Mouse (Mus musculus): ENCODE measurements around the gene Lrrc57. TPM values are rescaled to one million over a fixed set of nuclear protein-coding genes. Genes with fewer than 3 reads are reported as not detected.
A peak's percentile ranks its signal among the peaks of the same experiment; 100 is the strongest.
"Not testable (repeated sequence)": the region's sequence is repeated elsewhere in the genome, so short reads cannot be mapped to it uniquely, and the experiment has no call there.

Gene Lrrc57
- polyA plus RNA-seq, 2 experiments: 18.4 to 19.4 TPM

GRCm38 (mm10) chr2:120566886-120567797 is 42.2 kb downstream of the Lrrc57 start, which contains the start of gene Snap23:
Snap23 (plus strand) TSS chr2:120567671.
- DNase-seq (ENCODE audit: low spot score) (peak; percentile 96), ATAC-seq (ENCODE audit: low FRiP score, low read depth) (peak; percentile 93)
- under 1% methylated on average over 42 of the region's 42 CpGs for WGBS
- H3K4me2 ChIP-seq (replicated peaks; ENCODE audit: low read depth, low read length, severe bottlenecking): peak within 1 kb of the TSS; percentile 73
- H3K27ac ChIP-seq (replicated peaks; ENCODE audit: low read depth, low read length): peak within 1 kb of the TSS; percentile 86
- H3K9ac ChIP-seq (ENCODE audit: low read depth, low read length, severe bottlenecking): peak within 1 kb of the TSS; percentile 67
- H3K4me3 ChIP-seq (replicated peaks; ENCODE audit: low read length): peak within 1 kb of the TSS; percentile 58
- H3K9me3 ChIP-seq (ENCODE audit: control insufficient read depth, low read length): no peaks in the 10 kb centered on the region
- H3K4me1 ChIP-seq (ENCODE audit: control insufficient read depth, insufficient read depth, low read length): peaks cover 15% of the 10 kb centered on the region
- peaks cover 9% of the 10 kb centered on the region; the same call in 1 of the 2 replicates for H3K36me3 ChIP-seq (ENCODE audit: control insufficient read depth, insufficient read depth, low read length)
- TF ChIP-seq POLR2A (IDR thresholded peaks at IDR 0.05; ENCODE audit: borderline replicate concordance, extremely low read depth, insufficient read depth, insufficient read length): peak; percentile 78; the same call in 1 of the 2 replicates
- H3K27me3 ChIP-seq (ENCODE audit: control insufficient read depth, insufficient read depth, low read length): no peaks in the 10 kb centered on the region

- DNase-seq (ENCODE audit: low spot score) (no peak), ATAC-seq (ENCODE audit: low FRiP score, low read depth) (no peak)
- H3K4me3 ChIP-seq (replicated peaks; ENCODE audit: low read length): no peak overlapping the region
- H3K27me3 ChIP-seq (ENCODE audit: control insufficient read depth, insufficient read depth, low read length): no peaks in the 10 kb centered on the region
- no peaks in the 10 kb centered on the region for H3K36me3 ChIP-seq (ENCODE audit: control insufficient read depth, insufficient read depth, low read length)
- H3K4me1 ChIP-seq (ENCODE audit: control insufficient read depth, insufficient read depth, low read length): peaks cover 15% of the 10 kb centered on the region
- no peak overlapping the region for H3K27ac ChIP-seq (replicated peaks; ENCODE audit: low read depth, low read length)
- TF ChIP-seq POLR2A (IDR thresholded peaks at IDR 0.05; ENCODE audit: borderline replicate concordance, extremely low read depth, insufficient read depth, insufficient read length): no peak
- H3K9me3 ChIP-seq (ENCODE audit: control insufficient read depth, low read length): no peaks in the 10 kb centered on the region
- H3K4me2 ChIP-seq (replicated peaks; ENCODE audit: low read depth, low read length, severe bottlenecking): no peak overlapping the region
- no peak overlapping the region for H3K9ac ChIP-seq (ENCODE audit: low read depth, low read length, severe bottlenecking)
- 90% methylated on average over 2 of the region's 2 CpGs for WGBS
These were observed 44.0 kb downstream of the Lrrc57 start for GRCm38 (mm10) chr2:120565363-120565762.

- WGBS: 92% methylated on average over 4 of the region's 4 CpGs
- peaks cover 15% of the 10 kb centered on the region for H3K4me1 ChIP-seq (ENCODE audit: control insufficient read depth, insufficient read depth, low read length)
- H3K4me2 ChIP-seq (replicated peaks; ENCODE audit: low read depth, low read length, severe bottlenecking); H3K36me3 ChIP-seq (ENCODE audit: control insufficient read depth, insufficient read depth, low read length); H3K27ac ChIP-seq (replicated peaks; ENCODE audit: low read depth, low read length); H3K9me3 ChIP-seq (ENCODE audit: control insufficient read depth, low read length); H3K4me3 ChIP-seq (replicated peaks; ENCODE audit: low read length); H3K27me3 ChIP-seq (ENCODE audit: control insufficient read depth, insufficient read depth, low read length); ATAC-seq (ENCODE audit: low FRiP score, low read depth); DNase-seq (ENCODE audit: low spot score); H3K9ac ChIP-seq (ENCODE audit: low read depth, low read length, severe bottlenecking): not testable (repeated sequence)
These were observed 44.7 kb downstream of the Lrrc57 start for GRCm38 (mm10) chr2:120564548-120565188.

GRCm38 (mm10) chr2:120563235-120563990 is 45.9 kb downstream of the Lrrc57 start, which contains the start of gene Zfp106:
Zfp106 (minus strand) TSS chr2:120563843.
- Histone ChIP-seq H3K9ac (ENCODE audit: low read depth, low read length, severe bottlenecking) (peak within 1 kb of the TSS; percentile 93), H3K27me3 (ENCODE audit: control insufficient read depth, insufficient read depth, low read length) (no peaks in the 10 kb centered on the region), H3K4me1 (ENCODE audit: control insufficient read depth, insufficient read depth, low read length) (peaks cover 7% of the 10 kb centered on the region), H3K4me2 (replicated peaks; ENCODE audit: low read depth, low read length, severe bottlenecking) (peak within 1 kb of the TSS; percentile 68), H3K27ac (replicated peaks; ENCODE audit: low read depth, low read length) (peak within 1 kb of the TSS; percentile 66; the same call in 1 of the 2 replicates), H3K9me3 (ENCODE audit: control insufficient read depth, low read length) (no peaks in the 10 kb centered on the region), H3K4me3 (replicated peaks; ENCODE audit: low read length) (peak within 1 kb of the TSS; percentile 83), H3K36me3 (ENCODE audit: control insufficient read depth, insufficient read depth, low read length) (no peaks in the 10 kb centered on the region)
- TF ChIP-seq POLR2A (IDR thresholded peaks at IDR 0.05; ENCODE audit: borderline replicate concordance, extremely low read depth, insufficient read depth, insufficient read length): peak; percentile 60; the same call in 1 of the 2 replicates
- DNase-seq (ENCODE audit: low spot score): peak; percentile 93
- peak; percentile 82 for ATAC-seq (ENCODE audit: low FRiP score, low read depth)
- WGBS: under 1% methylated on average over 44 of the region's 50 CpGs

DNA sequence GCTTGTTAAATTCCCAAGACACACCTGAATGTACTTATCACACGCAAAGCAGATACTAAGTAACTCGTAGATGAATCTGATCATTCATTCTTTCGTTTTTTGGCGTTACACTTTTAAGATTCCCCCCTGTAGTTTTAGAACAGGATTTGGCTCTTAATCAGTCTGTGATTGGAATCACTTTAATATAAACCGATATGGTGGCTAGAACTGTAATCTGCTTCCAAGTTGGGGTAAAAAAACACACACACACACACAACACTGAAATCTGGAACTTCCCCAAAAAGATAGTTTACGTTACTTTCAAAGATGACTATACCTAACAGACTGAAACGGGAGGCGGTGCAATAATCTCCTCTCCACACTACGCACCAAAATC is 46.5 kb downstream of the Lrrc57 start:
- H3K9me3 ChIP-seq (ENCODE audit: control insufficient read depth, low read length): no peaks in the 10 kb centered on the region
- no peaks in the 10 kb centered on the region for H3K27me3 ChIP-seq (ENCODE audit: control insufficient read depth, insufficient read depth, low read length)
- H3K9ac ChIP-seq (ENCODE audit: low read depth, low read length, severe bottlenecking): peak overlapping the region; percentile 93
- ATAC-seq (ENCODE audit: low FRiP score, low read depth) (no peak), DNase-seq (ENCODE audit: low spot score) (no peak)
- 22% methylated on average over 9 of the region's 9 CpGs for WGBS
- no peaks in the 10 kb centered on the region for H3K36me3 ChIP-seq (ENCODE audit: control insufficient read depth, insufficient read depth, low read length)
- TF ChIP-seq POLR2A (IDR thresholded peaks at IDR 0.05; ENCODE audit: borderline replicate concordance, extremely low read depth, insufficient read depth, insufficient read length): no peak
- H3K27ac ChIP-seq (replicated peaks; ENCODE audit: low read depth, low read length): no peak overlapping the region
- H3K4me1 ChIP-seq (ENCODE audit: control insufficient read depth, insufficient read depth, low read length): 0 out of 2 replicates have a peak, but pooled peaks cover 4% of the 10 kb centered on the region
- peak overlapping the region; percentile 68 for H3K4me2 ChIP-seq (replicated peaks; ENCODE audit: low read depth, low read length, severe bottlenecking)
- peak overlapping the region; percentile 83 for H3K4me3 ChIP-seq (replicated peaks; ENCODE audit: low read length)

Data from limb, embryonic 14.5 days (tissue).